Mouse (Mus musculus): ENCODE measurements at regions not wholly inside any gene's neighbourhood (a gene's known extent, or its start where the extent isn't known, plus 50 kb on each side); places are given as distances from the start of the nearest gene placed in this dataset.

DNA sequence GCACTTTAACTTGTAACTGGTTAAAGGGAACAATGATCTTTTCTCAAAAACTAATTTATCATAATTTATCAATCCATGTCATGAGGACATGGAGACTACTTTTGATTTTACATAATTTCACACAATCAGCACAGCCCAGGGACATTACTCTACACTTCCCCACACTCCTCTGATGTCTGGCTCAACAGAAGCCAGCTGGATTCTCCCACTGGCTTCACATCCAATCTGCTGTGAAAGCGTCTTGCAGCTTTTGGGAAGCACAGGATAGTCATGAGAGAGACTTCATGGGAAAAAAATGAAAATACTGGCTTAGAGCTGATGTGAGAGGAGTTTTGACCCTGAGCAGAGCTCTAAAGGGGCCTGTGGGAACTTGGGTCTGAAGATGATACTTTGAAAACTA lies 61.7 kb upstream of the Hrasls start:
- DNase-seq (ENCODE audit: extremely low spot score in 1 of 2, low spot score in 1 of 2) = no peak

GRCm38 (mm10) chr16:29119217-29119616 lies 90.3 kb upstream of the Hrasls start:
- no peak for DNase-seq (ENCODE audit: extremely low spot score in 1 of 2, low spot score in 1 of 2)

GRCm38 (mm10) chr16:29096791-29097190 lies 112.7 kb upstream of the Hrasls start:
- DNase-seq (ENCODE audit: extremely low spot score in 1 of 2, low spot score in 1 of 2) = no peak

DNA sequence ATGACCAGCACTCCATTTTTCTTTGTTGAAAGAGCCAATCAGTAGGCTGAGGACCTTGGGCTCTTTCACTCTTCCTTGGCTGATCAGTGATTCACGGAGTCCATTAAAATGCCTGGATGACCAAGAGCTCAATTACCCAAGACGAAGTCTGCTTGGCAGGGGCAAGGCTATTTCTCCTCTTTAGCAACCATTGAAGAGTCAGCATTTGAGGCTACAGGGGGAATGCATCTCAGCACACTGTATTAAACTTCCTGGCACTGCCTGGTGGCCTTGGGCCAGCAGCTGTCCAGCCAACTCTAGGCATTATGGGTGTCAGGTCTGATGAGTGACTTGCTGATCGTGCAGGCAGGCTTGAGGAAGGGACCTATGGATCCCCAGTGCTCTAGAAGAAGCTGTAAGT lies 136.5 kb upstream of the Mb21d2 start:
- no peak for DNase-seq (ENCODE audit: extremely low spot score in 1 of 2, low spot score in 1 of 2)

DNA sequence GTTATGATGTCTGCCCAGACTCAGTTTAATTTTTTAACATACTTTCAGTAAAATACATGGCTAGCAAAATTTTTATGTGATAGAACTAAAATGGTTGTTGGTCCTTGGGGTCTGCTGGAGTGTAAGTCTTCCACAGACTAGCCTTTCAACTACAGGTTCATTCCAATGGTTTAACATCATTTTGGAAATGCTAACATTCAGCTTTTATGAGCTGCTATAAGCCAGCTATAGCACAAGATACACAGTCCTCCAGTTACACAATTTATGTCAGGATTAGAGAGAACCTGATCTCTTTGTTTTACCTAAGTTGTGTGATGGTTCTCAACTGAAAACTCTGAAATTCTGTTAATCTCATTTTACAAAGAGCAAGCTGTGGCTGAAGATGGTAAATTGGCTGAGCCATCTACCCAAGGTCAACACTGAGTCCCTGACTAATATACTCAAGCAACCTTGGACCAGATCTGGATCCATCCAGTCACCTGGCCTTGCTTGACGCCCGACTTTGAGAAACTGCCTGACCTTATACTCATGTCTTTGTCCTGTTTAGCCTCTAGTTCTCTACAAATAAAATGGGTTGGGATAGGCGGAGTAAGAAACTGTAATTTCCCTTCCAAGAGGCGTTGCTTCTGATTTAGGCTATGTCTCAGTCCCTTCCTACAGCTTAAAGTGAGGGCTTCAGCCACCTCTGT lies 135.8 kb upstream of the Mb21d2 start:
- DNase-seq (ENCODE audit: extremely low spot score in 1 of 2, low spot score in 1 of 2) = no peak

DNA sequence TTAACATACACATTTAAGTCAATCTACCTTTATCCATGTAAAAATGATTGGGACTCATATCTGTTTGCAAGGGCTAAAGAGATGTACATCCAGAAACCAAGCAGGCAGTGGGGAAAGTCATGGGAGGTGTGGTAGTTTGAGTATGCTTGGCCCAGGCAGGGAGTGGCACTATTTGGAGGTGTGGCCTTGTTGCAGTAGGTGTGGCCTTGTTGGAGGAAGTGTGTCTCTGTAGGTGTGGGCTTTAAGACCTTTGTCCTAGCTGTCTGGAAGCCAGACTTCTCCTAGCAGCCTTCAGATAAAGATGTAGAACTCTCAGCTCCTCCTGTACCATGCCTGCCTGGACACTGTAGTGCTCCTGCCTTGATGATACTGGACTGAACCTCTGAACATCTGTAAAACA lies 133.9 kb upstream of the Mb21d2 start:
- no peak for DNase-seq (ENCODE audit: extremely low spot score in 1 of 2, low spot score in 1 of 2)

DNA sequence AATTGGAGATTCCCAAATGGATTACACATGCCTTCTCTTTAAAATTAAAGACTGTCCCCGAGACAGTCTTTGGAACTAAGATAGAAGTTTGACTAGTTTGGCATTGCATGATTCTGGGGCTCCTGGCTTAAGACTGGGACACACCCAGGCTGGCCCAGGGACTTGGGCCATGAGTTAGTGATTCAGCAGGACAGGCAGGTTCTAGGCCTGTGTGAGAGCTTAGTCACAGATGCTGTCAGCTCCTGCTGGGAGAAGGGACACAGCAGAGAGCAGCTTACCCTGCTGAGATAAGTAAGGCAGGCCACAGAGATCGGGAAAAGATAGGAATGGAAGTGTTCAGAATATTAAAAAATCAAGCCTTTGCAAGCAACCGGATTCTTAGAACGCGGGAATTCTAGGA lies 127.6 kb upstream of the Mb21d2 start:
- no peak for DNase-seq (ENCODE audit: extremely low spot score in 1 of 2, low spot score in 1 of 2)

DNA sequence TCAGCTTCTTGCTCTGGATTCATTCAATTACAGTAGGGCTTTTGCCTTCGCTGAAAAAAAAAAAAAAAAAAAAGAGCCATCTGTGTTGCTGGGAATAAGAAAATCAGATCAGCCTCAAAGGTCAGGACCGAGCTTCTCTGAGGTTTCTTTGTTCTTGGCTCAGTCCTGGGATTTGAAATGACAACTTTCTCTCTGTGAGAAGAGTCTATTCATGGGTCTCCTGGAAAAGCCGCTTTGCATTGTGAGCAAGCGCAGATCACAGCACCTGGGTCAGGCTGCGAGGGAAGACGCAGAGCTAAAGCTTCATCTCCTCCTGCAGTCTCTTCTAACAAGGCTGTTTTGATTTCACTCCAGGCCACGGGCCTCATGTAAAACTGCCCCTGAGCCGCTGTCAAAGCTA lies 125.0 kb upstream of the Mb21d2 start:
- no peak for DNase-seq (ENCODE audit: extremely low spot score in 1 of 2, low spot score in 1 of 2)

GRCm38 (mm10) chr16:29046453-29046993 lies 117.0 kb upstream of the Mb21d2 start:
- DNase-seq (ENCODE audit: extremely low spot score in 1 of 2, low spot score in 1 of 2) = no peak

- no peak for DNase-seq (ENCODE audit: extremely low spot score in 1 of 2, low spot score in 1 of 2)
Measured at GRCm38 (mm10) chr16:29035523-29035922, 106.0 kb upstream of the Mb21d2 start.

DNA sequence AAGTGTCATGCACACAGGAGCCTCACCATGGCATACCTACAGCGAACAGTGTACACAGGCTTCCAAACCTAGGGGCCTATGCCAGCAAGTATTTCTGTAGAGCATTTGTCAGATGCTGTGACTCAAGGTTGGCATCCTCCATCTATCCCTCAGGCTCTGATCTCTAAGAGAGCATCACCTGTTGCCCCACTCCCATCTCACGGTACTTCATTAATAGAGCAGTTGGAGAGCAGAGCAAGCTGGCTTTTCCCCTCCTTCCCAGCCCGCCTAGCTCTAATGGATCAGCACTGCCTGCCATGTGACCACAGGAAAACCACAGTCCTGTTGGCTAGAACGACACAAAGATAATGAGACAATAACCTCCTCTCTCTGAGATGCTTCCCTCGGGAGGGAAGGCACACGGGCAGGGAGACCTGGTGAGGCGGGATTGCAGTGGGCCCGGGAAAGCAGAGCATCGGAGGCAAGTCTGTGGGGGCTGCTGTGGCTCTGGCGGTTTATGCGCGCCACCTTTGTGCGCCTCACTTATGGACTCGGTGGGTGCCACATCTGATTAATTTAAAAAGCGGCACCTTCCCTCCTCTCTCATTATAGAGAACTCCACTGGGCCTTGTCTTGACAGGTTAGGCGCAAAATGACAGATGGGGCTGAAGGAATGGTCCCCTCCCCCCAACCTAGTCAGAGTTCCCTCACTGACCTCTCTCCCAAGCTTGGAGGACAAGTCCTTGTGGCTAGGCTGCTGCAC lies 104.8 kb upstream of the Mb21d2 start:
- DNase-seq (ENCODE audit: extremely low spot score in 1 of 2, low spot score in 1 of 2) = no peak

GRCm38 (mm10) chr16:29033357-29033756 lies 103.9 kb upstream of the Mb21d2 start:
- no peak for DNase-seq (ENCODE audit: extremely low spot score in 1 of 2, low spot score in 1 of 2)

- DNase-seq (ENCODE audit: extremely low spot score in 1 of 2, low spot score in 1 of 2) = no peak
Measured at GRCm38 (mm10) chr16:29027856-29028255, 98.4 kb upstream of the Mb21d2 start.

DNA sequence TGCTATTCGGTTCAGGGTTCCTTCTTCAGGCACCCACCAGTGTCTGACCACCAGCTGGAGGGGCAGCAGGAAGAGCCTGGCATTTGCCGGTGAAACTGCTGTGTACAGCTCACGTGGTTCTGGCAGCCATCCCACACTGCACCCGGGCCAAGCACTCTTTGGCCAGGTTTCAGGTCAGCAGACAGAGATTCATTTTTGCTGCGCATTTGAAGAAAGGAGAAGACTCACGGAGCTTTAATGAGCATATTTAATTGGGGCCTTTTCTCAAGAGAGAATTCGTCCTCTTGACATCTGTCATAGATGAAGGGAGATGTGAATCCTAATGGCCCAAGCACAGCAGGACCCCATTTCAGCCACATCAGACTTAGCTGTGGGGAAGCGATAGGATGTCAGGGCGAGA lies 71.8 kb upstream of the Mb21d2 start:
- DNase-seq (ENCODE audit: extremely low spot score in 1 of 2, low spot score in 1 of 2) = peak in 1 of 2 experiments; percentile 27

- DNase-seq (ENCODE audit: extremely low spot score in 1 of 2, low spot score in 1 of 2) = no peak
Measured at GRCm38 (mm10) chr16:28999641-29000040, 70.2 kb upstream of the Mb21d2 start.

DNA sequence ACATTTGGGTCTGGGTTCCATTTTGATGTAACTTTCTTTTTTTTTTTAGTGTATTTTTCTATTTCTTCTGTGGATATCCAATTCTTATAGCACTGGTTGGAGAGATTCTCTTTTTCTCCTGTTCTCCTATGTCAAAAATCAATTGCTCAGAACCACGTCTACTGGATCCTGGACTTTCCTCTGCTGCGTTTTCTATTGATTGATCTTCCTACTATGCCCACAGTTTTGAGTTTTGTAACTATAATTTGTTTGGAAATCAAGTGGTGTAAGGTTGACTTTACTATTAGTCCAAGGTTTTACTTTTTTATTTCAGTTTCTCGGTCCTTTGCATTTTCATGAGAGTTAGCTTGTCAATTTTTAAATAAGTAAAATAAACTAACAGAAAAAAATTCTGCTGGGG lies 67.2 kb upstream of the Mb21d2 start:
- no peak for DNase-seq (ENCODE audit: extremely low spot score in 1 of 2, low spot score in 1 of 2)

- no peak for DNase-seq (ENCODE audit: extremely low spot score in 1 of 2, low spot score in 1 of 2)
Measured at GRCm38 (mm10) chr16:28990666-28991065, 61.2 kb upstream of the Mb21d2 start.

GRCm38 (mm10) chr16:28984931-28985330 lies 55.5 kb upstream of the Mb21d2 start:
- DNase-seq (ENCODE audit: extremely low spot score in 1 of 2, low spot score in 1 of 2) = no peak

DNA sequence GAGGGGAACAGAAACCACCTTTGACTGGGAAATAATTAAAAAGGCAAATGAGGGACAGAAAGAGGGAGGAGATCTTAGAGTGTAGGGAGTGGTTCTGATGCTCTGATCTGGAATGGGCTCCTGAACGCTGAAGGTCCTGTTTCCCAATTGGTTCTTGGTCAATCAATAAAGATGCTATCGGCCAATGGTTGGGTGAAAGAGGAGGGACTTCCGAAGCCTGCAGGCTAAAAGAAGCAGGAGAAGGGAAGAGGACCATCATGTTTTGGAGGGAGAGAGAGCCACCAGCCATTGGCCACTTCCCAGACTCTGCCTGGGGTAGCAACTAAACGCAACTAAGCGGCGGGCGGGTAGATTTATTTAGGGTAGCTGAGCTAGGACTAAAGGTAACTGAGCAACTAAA lies 53.4 kb upstream of the Mb21d2 start:
- no peak for DNase-seq (ENCODE audit: extremely low spot score in 1 of 2, low spot score in 1 of 2)
